Mouse (Mus musculus): ENCODE data around the gene Pex7. TPM values are rescaled to one million over a fixed set of nuclear protein-coding genes. Genes with fewer than 3 reads are reported as not detected.

The Pex7 gene
- 10 to 100 TPM; 24.0 to 24.2 TPM for total RNA-seq (2021)

- peak; percentile 94 for DNase-seq
Observed at GRCm38 (mm10) chr10:19907246-19907804, at the start of gene Pex7. TSS of gene Pex7 (minus strand) at chr10:19907689.

- DNase-seq = no peak
Observed at GRCm38 (mm10) chr10:19956745-19957144, 49.3 kb upstream of the Pex7 start.

- DNase-seq = no peak
Observed at GRCm38 (mm10) chr10:19955817-19956216, 48.3 kb upstream of the Pex7 start.

- no peak for DNase-seq
Observed at GRCm38 (mm10) chr10:19954572-19954971, 47.1 kb upstream of the Pex7 start.

GRCm38 (mm10) chr10:19953032-19953761, 45.7 kb upstream of the Pex7 start:
- DNase-seq = no peak

GRCm38 (mm10) chr10:19949106-19949505, 41.6 kb upstream of the Pex7 start:
- no peak for DNase-seq

- no peak for DNase-seq
Observed at GRCm38 (mm10) chr10:19948381-19948780, 40.9 kb upstream of the Pex7 start.

GRCm38 (mm10) chr10:19947901-19948300, 40.4 kb upstream of the Pex7 start:
- DNase-seq = no peak

GRCm38 (mm10) chr10:19947441-19947840, 40.0 kb upstream of the Pex7 start:
- no peak for DNase-seq

- DNase-seq = no peak
Observed at GRCm38 (mm10) chr10:19946644-19947043, 39.2 kb upstream of the Pex7 start.

GRCm38 (mm10) chr10:19945651-19946050, 38.2 kb upstream of the Pex7 start:
- no peak for DNase-seq

GRCm38 (mm10) chr10:19942621-19943020, 35.1 kb upstream of the Pex7 start:
- no peak for DNase-seq

- no peak for DNase-seq
Observed at GRCm38 (mm10) chr10:19941914-19942313, 34.4 kb upstream of the Pex7 start.

GRCm38 (mm10) chr10:19941063-19941462, 33.6 kb upstream of the Pex7 start:
- DNase-seq = peak; percentile 67

- DNase-seq = no peak
Observed at GRCm38 (mm10) chr10:19940626-19941025, 33.1 kb upstream of the Pex7 start.

GRCm38 (mm10) chr10:19940127-19940526, 32.6 kb upstream of the Pex7 start:
- DNase-seq = no peak

GRCm38 (mm10) chr10:19939282-19939705, 31.8 kb upstream of the Pex7 start:
- no peak for DNase-seq

GRCm38 (mm10) chr10:19938738-19939137, 31.2 kb upstream of the Pex7 start:
- DNase-seq = no peak

GRCm38 (mm10) chr10:19936961-19937708, 29.6 kb upstream of the Pex7 start:
- no peak for DNase-seq

- DNase-seq = no peak
Observed at GRCm38 (mm10) chr10:19935821-19936367, 28.4 kb upstream of the Pex7 start.

GRCm38 (mm10) chr10:19935295-19935623, 27.8 kb upstream of the Pex7 start:
- DNase-seq = no peak

- DNase-seq = peak; percentile 53
Observed at GRCm38 (mm10) chr10:19934384-19935294, 27.1 kb upstream of the Pex7 start, which contains the start of gene Map3k5. TSS of gene Map3k5 (plus strand) at chr10:19934472.
